ENCODE assay signal across 23 mouse cellular contexts in genomic region chr16:12090604-12091235, GRCm38 (mm10).
DNase-seq lines count a peak whose midpoint lies in the region; ATAC-seq lines count a peak whose summit lies in the region.
"Had no signal": no experiment of that assay in that cellular context is flagged by ENCODE, and none has a peak within 500 bp of the region (broad histone marks: within the 10 kb centered on the region; RNA-seq: fewer than 3 reads in every experiment).

No protein-coding gene starts in this region.

- H3K36me3 ChIP-seq in embryonic facial prominence, embryonic 14.5 days (ENCODE audit: control insufficient read depth, insufficient read depth, low read length) = no peaks in the 10 kb centered on the region
- no peaks in the 10 kb centered on the region for H3K36me3 ChIP-seq in embryonic facial prominence, embryonic 10.5 days (replicated peaks)
- H3K36me3 ChIP-seq: embryonic facial prominence, embryonic 12.5 days; heart, embryonic 10.5 days; hindbrain, embryonic 10.5 days; midbrain, embryonic 13.5 days; neural tube, embryonic 12.5 days had no signal

- no peaks in the 10 kb centered on the region for H3K4me1 ChIP-seq in embryonic facial prominence, embryonic 14.5 days (ENCODE audit: control insufficient read depth, insufficient read depth, low read length)
- H3K4me1 ChIP-seq in embryonic facial prominence, embryonic 10.5 days = no peaks in the 10 kb centered on the region
- H3K4me1 ChIP-seq: embryonic facial prominence, embryonic 12.5 days; heart, embryonic 10.5 days; hindbrain, embryonic 10.5 days; midbrain, embryonic 13.5 days; neural tube, embryonic 12.5 days had no signal

- no peak overlapping the region for H3K9ac ChIP-seq in embryonic facial prominence, embryonic 14.5 days (ENCODE audit: low read depth, low read length)
- H3K9ac ChIP-seq: embryonic facial prominence, embryonic 12.5 days; liver, postnatal 0 days; midbrain, embryonic 13.5 days; neural tube, embryonic 12.5 days had no signal

- H3K4me2 ChIP-seq in embryonic facial prominence, embryonic 14.5 days (ENCODE audit: low read depth, low read length) = no peak overlapping the region
- H3K4me2 ChIP-seq: embryonic facial prominence, embryonic 12.5 days; liver, embryonic 11.5 days; midbrain, embryonic 13.5 days; neural tube, embryonic 12.5 days had no signal

- H3K4me3 ChIP-seq in embryonic facial prominence, embryonic 14.5 days (ENCODE audit: low read depth, low read length) = no peak overlapping the region
- no peak overlapping the region for H3K4me3 ChIP-seq in embryonic facial prominence, embryonic 10.5 days
- H3K4me3 ChIP-seq: embryonic facial prominence, embryonic 12.5 days; erythroblast, embryonic 14.5 days; gastrocnemius, adult 2 months; heart, embryonic 10.5 days; hindbrain, embryonic 10.5 days; midbrain, embryonic 13.5 days; neural tube, embryonic 12.5 days had no signal

- H3K27me3 ChIP-seq in embryonic facial prominence, embryonic 14.5 days (replicated peaks; ENCODE audit: control insufficient read depth, insufficient read depth, low read length) = no peaks in the 10 kb centered on the region
- H3K27me3 ChIP-seq in embryonic facial prominence, embryonic 10.5 days (replicated peaks; ENCODE audit: low read depth, poor library complexity, severe bottlenecking) = no peaks in the 10 kb centered on the region
- H3K27me3 ChIP-seq: embryonic facial prominence, embryonic 12.5 days; midbrain, embryonic 13.5 days; neural tube, embryonic 12.5 days had no signal

- ATAC-seq in embryonic facial prominence, embryonic 14.5 days (ENCODE audit: low read depth) = no peak
- ATAC-seq in granulocyte monocyte progenitor cell, adult 5-6 weeks (replicated peaks; ENCODE audit: poor library complexity, severe bottlenecking) = peak; percentile 86
- ATAC-seq: liver, postnatal 0 days; midbrain, embryonic 13.5 days had no signal

- peak; percentile 50 for DNase-seq in embryonic facial prominence, embryonic 14.5 days (ENCODE audit: low spot score)
- no peak for DNase-seq in embryonic facial prominence, embryonic 10.5 days (ENCODE audit: low spot score)
- DNase-seq in layer of hippocampus, adult 9-11 months = peak; percentile 47
- no peak for DNase-seq in layer of hippocampus, adult 9-10 months (ENCODE audit: low spot score)
- DNase-seq in 416B (ENCODE audit: low read depth) = peak; percentile 3
- DNase-seq in right cerebral cortex, adult 2 months (ENCODE audit: low spot score in 2 of 2) = no peak
- no peak for DNase-seq in right cerebral cortex, postnatal 4 days
- DNase-seq: adrenal gland, postnatal 14 days; cerebellum, adult 11-12 months; cerebellum, postnatal 10 days; gastrocnemius, adult 2 months; kidney, adult 2 months; kidney, postnatal 10 days; liver, postnatal 0 days; right cerebral cortex, postnatal 25 days had no signal

- 45% methylated on average over 5 of the region's 5 CpGs for WGBS in embryonic facial prominence, embryonic 14.5 days
- 78% methylated on average over 5 of the region's 5 CpGs for WGBS in embryonic facial prominence, embryonic 10.5 days

- H3K27ac ChIP-seq in embryonic facial prominence, embryonic 14.5 days (replicated peaks; ENCODE audit: low read depth, low read length) = no peak overlapping the region
- H3K27ac ChIP-seq in embryonic facial prominence, embryonic 10.5 days (replicated peaks) = no peak overlapping the region
- H3K27ac ChIP-seq: embryonic facial prominence, embryonic 12.5 days; gastrocnemius, adult 2 months; heart, embryonic 10.5 days; hindbrain, embryonic 10.5 days; midbrain, embryonic 13.5 days; neural tube, embryonic 12.5 days had no signal

- H3K9me3 ChIP-seq in embryonic facial prominence, embryonic 14.5 days (ENCODE audit: control insufficient read depth, low read length) = no peaks in the 10 kb centered on the region
- H3K9me3 ChIP-seq in embryonic facial prominence, embryonic 10.5 days = no peaks in the 10 kb centered on the region
- H3K9me3 ChIP-seq: embryonic facial prominence, embryonic 12.5 days; heart, embryonic 10.5 days; hindbrain, embryonic 10.5 days; midbrain, embryonic 13.5 days; neural tube, embryonic 12.5 days had no signal

Comparison
In these comparisons a context has a peak if more than half of its experiments do, and no peak if none do; other contexts are left out.
1. DNase-seq: peak in embryonic facial prominence, embryonic 14.5 days (single experiment), layer of hippocampus, adult 9-11 months (single experiment) and 416B (single experiment); none in embryonic facial prominence, embryonic 10.5 days (single experiment), layer of hippocampus, adult 9-10 months (single experiment), right cerebral cortex, adult 2 months (0 of 2) and right cerebral cortex, postnatal 4 days (single experiment).